Mouse (Mus musculus): ENCODE measurements at regions not wholly inside any gene's neighbourhood (a gene's known extent, or its start where the extent isn't known, plus 50 kb on each side); places are given as distances from the start of the nearest gene placed in this dataset.

GRCm38 (mm10) chr12:15931535-15931934 is 114.8 kb upstream of the Trib2 start:
- no peak for DNase-seq

DNA sequence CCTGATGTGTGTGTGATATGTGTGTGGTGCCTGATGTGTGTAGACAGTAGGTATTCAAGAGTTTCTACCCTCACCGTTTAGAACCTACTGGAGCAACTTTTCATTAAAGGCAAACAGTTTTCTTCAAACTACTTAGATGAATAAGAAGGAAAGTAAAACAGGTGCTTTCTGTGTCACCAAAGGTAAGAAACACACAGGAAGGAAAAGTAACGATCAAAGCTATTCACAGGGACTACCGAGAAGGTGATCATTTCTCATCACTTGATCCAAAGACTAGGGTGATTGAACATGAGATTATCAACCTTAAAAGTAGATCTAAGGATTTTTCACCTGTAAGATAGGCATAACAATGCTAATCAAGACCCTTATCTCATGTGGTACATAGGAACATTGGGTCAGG is 113.4 kb upstream of the Trib2 start:
- DNase-seq: no peak

DNA sequence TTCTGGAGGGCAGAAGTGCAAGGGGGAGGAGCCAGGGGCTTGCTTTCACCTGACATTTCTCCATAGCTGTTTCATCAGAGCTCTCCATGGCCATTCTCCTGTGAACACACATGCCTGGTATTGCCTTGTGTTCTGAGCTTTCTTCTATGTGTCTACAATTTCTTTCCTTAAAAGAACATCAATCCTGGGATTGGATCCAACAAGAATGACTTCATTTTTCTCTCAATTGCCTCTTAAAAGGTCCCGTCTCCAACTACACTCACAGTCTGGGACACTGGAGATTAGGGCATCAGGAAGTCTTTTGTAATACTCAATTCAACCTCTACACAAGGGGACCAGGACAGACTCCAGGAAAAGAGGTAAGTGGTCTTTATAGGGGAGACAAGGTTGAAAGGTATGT is 112.8 kb upstream of the Trib2 start:
- no peak for DNase-seq

GRCm38 (mm10) chr12:15918291-15918690 is 101.6 kb upstream of the Trib2 start:
- DNase-seq: no peak

GRCm38 (mm10) chr12:15912959-15913358 is 96.2 kb upstream of the Trib2 start:
- no peak for DNase-seq

DNA sequence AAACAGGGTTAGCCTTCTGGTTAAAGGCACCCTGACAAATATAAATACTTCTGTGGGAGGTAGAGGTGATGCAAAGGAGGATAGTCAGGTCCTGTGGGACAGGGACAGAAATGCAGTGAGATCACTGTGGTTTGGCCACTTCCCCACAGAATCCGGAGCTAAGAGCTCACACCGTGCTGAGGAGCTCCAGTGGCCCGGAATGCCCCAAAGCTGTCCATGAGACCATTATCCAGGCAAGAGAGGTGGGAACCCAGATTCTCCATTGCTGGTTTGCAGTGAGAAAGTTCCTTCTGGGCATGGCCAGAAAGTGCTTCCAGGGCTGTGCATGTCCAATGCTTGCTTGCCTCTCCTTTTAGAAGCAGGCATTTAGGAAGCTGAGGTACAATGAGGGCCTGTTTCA is 95.8 kb upstream of the Trib2 start:
- no peak for DNase-seq

- DNase-seq: no peak
These were observed 94.7 kb upstream of the Trib2 start for GRCm38 (mm10) chr12:15911254-15911991.

DNA sequence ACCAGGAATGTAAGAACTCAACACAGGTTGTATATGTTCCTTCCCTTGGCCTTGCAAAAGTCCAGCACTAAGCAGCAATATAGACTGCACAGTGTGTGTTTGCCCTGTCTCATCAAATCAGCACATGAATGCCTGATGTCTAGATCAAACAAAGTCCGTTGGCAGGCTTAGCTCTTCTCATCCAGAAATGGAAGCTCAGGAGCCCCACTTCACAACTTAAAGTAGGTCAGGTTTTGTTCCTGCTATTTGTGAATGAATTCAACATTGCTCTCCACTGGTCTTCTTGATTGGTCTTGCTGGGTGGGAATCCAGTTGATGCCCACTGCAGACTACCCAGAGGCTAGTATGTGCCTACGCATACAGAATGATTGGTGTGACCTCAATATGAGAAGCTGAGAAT is 80.8 kb upstream of the Trib2 start:
- no peak for DNase-seq

- DNase-seq: peak; percentile 12
These were observed 79.8 kb upstream of the Trib2 start for GRCm38 (mm10) chr12:15896511-15896910.

DNA sequence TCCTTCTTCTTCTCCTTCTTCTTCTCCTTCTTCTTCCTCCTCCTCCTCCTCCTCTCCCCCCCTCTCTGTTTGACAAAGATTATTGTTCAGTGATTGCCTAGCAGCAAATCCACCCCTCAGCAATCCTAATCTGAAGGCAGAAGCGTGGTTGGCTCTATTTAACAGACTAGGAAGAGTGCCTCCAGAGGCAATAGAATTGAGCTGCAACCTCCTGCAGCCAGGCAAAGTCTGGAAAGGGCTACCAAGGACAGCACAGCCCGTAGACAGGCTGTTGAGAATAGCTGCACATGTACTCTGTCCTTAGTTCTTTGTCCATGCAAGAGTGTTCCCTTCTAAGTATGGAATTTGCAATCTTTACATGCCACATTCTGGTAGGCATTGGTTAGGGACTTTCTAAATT is 78.5 kb upstream of the Trib2 start:
- DNase-seq: no peak

DNA sequence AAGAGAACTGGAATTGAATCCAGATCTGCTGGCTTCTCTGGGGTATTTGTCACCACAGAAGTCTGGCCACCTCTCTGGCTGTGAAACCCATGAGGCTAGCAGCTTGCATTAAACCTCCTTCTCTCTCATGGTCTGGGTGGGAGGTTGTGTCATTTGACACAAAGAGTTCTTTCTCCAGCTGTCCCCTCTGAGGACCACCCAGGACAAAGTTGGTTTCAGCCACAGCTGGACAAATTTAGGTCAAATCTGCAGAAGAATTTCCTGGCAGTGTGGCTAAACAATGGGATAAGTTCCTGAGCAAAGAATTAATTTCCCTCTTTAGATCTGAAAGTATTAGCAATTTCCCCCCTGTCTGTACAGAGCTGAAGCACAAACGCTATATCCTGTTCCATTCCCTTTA is 73.9 kb upstream of the Trib2 start:
- DNase-seq: no peak

DNA sequence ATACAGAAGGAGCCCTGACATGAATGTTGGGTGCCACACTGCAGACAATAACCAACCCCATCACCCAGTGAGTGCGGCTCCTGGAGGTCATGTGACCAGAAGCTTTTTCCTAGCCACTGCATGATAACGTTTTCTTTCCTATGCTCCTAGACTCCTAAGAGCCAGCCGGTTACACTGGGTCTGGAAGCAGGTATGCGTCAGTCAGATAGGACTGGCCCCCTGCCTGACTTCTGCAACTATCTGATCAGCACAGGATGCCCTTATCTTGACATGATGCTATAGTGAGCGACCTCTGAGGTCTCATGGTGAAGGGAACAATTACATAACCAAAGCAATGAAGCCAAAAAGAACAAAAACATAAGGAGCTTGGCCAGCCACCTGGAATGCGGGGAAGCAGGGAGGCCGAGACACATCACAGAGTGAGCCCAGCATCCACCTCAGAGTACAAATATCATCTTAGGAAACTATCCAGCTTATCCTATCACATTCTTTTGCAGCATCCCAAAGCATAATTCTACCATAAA is 63.2 kb upstream of the Trib2 start:
- DNase-seq: no peak

All from thymus, postnatal 4 days (tissue).